Mouse (Mus musculus): ENCODE measurements around the gene Golga1. TPM values are rescaled to one million over a fixed set of nuclear protein-coding genes. Genes with fewer than 3 reads are reported as not detected.

Gene Golga1
- polyA plus RNA-seq, 1 experiment: 129 TPM

- H3K27ac ChIP-seq (ENCODE audit: insufficient read depth, low read depth, low read length): no peak overlapping the region
- H3K4me1 ChIP-seq (ENCODE audit: control insufficient read depth, insufficient read depth, low read length): no peaks in the 10 kb centered on the region; the same call in 1 of the 2 replicates
- no peak overlapping the region for H3K4me3 ChIP-seq (ENCODE audit: insufficient read depth, low read depth, low read length)
- TF ChIP-seq CTCF (IDR thresholded peaks at IDR 0.05; ENCODE audit: insufficient read depth, low read depth, low read length) (no peak), POLR2A (IDR thresholded peaks at IDR 0.05; ENCODE audit: insufficient read depth, low read depth, low read length) (no peak)
- 87% methylated on average over 6 of the region's 6 CpGs for WGBS
These were observed 77.4 kb downstream of the Golga1 start for GRCm38 (mm10) chr2:38987803-38988510.

GRCm38 (mm10) chr2:38987371-38987770, 78.0 kb downstream of the Golga1 start:
- Histone ChIP-seq H3K4me3 (ENCODE audit: insufficient read depth, low read depth, low read length) (no peak overlapping the region), H3K4me1 (ENCODE audit: control insufficient read depth, insufficient read depth, low read length) (no peaks in the 10 kb centered on the region; the same call in 1 of the 2 replicates), H3K27ac (ENCODE audit: insufficient read depth, low read depth, low read length) (no peak overlapping the region)
- no peak for TF ChIP-seq POLR2A (IDR thresholded peaks at IDR 0.05; ENCODE audit: insufficient read depth, low read depth, low read length)
- no peak for TF ChIP-seq CTCF (IDR thresholded peaks at IDR 0.05; ENCODE audit: insufficient read depth, low read depth, low read length)
- 52% methylated on average over 1 of the region's 1 CpGs for WGBS

GRCm38 (mm10) chr2:38986580-38986979, 78.8 kb downstream of the Golga1 start:
- Histone ChIP-seq H3K27ac (ENCODE audit: insufficient read depth, low read depth, low read length) (no peak overlapping the region), H3K4me3 (ENCODE audit: insufficient read depth, low read depth, low read length) (no peak overlapping the region), H3K4me1 (ENCODE audit: control insufficient read depth, insufficient read depth, low read length) (no peaks in the 10 kb centered on the region; the same call in 1 of the 2 replicates)
- 42% methylated on average over 3 of the region's 3 CpGs for WGBS
- TF ChIP-seq CTCF (IDR thresholded peaks at IDR 0.05; ENCODE audit: insufficient read depth, low read depth, low read length) (no peak), POLR2A (IDR thresholded peaks at IDR 0.05; ENCODE audit: insufficient read depth, low read depth, low read length) (no peak)

DNA sequence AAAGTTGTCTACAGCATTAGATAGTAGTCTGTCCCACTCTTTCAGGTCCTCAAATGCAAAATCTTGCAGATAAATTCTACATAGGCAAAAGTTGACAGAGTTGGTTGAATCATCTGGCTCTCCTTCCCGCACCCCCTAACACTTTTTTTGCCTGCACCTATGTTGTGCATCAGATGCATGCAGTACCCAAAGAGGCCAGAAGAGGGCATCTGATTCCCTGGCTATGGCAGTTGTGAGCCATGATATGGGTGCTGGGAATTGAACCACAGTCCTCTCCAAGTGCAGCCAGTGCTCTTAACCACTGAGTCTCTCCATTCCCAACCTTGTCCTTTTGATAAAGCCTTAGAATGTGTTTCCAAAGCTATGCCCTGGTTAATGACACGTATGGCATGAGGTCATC, 81.9 kb downstream of the Golga1 start:
- H3K27ac ChIP-seq (ENCODE audit: insufficient read depth, low read depth, low read length): no peak overlapping the region
- no peaks in the 10 kb centered on the region; the same call in 1 of the 2 replicates for H3K4me1 ChIP-seq (ENCODE audit: control insufficient read depth, insufficient read depth, low read length)
- 100% methylated on average over 2 of the region's 2 CpGs for WGBS
- no peak overlapping the region for H3K4me3 ChIP-seq (ENCODE audit: insufficient read depth, low read depth, low read length)
- TF ChIP-seq CTCF (IDR thresholded peaks at IDR 0.05; ENCODE audit: insufficient read depth, low read depth, low read length) (no peak), POLR2A (IDR thresholded peaks at IDR 0.05; ENCODE audit: insufficient read depth, low read depth, low read length) (no peak)

- Histone ChIP-seq H3K27ac (ENCODE audit: insufficient read depth, low read depth, low read length) (no peak overlapping the region), H3K4me1 (ENCODE audit: control insufficient read depth, insufficient read depth, low read length) (0 out of 2 replicates have a peak, but pooled peaks cover 3% of the 10 kb centered on the region), H3K4me3 (ENCODE audit: insufficient read depth, low read depth, low read length) (no peak overlapping the region)
- TF ChIP-seq CTCF (IDR thresholded peaks at IDR 0.05; ENCODE audit: insufficient read depth, low read depth, low read length) (no peak), POLR2A (IDR thresholded peaks at IDR 0.05; ENCODE audit: insufficient read depth, low read depth, low read length) (no peak)
- WGBS: 52% methylated on average over 4 of the region's 4 CpGs
These were observed 87.5 kb downstream of the Golga1 start for GRCm38 (mm10) chr2:38977837-38978236.

DNA sequence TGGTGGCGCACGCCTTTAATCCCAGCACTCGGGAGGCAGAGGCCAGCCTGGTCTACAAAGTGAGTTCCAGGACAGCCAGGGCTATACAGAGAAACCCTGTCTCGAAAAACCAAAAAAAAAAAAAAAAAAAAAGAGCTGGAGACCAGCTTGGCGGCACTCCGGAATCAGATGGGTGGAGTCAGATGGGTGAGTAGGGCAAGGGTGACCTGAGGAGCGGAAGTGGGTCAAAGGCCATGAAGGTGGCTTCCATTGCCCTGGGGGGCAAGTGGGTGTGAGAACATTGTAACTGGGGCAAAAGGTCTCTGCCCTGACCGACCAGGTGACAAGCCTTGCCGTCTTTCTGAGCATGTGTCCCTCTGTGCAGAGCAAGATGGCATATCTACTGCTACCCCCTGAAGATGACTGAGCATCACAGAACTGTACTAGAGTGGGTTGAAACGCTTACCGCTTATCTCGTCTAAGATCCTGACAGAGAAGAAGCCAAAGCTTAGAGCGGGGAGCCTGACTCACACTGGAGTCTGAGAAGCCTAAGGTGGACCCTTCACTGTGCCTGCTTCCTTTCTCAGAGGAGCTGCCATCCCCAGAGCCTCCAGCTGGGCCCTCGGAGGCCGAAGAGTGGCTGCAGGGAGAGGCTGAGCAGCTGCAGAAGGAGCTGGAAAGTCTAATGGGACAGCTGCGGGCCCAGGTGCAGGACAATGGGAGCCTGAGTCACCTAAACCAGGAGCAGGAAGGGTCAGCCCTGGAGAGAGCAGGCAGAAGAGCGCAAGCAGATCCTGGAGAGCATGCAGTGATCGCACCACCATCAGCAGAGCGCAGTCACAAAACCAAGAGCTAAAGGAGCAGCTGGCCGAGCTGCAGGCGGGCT, 89.2 kb downstream of the Golga1 start:
- 0 out of 2 replicates have a peak, but pooled peaks cover 3% of the 10 kb centered on the region for H3K4me1 ChIP-seq (ENCODE audit: control insufficient read depth, insufficient read depth, low read length)
- no peak overlapping the region for H3K4me3 ChIP-seq (ENCODE audit: insufficient read depth, low read depth, low read length)
- TF ChIP-seq POLR2A (IDR thresholded peaks at IDR 0.05; ENCODE audit: insufficient read depth, low read depth, low read length) (no peak), CTCF (IDR thresholded peaks at IDR 0.05; ENCODE audit: insufficient read depth, low read depth, low read length) (no peak)
- WGBS: 89% methylated on average over 21 of the region's 21 CpGs
- H3K27ac ChIP-seq (ENCODE audit: insufficient read depth, low read depth, low read length): no peak overlapping the region

DNA sequence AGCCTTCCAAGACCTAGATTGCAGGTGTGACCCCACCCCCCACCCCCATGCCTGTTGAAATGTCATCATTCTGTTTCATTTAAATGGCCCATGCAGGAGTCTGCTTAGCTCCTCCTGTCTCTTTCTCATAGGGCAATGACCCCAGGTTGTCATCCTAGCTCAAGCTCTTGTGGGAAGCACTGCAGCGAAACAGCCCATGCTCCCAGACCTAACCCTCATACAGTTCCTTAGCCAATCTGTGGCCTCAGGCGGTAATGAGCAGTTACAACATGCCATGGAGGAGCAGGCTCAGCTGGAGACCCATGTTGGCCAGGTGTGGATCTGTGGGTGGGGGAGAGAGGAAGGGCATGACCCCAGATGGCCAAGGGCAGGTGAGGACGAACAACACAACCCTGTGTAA, 90.2 kb downstream of the Golga1 start:
- TF ChIP-seq POLR2A (IDR thresholded peaks at IDR 0.05; ENCODE audit: insufficient read depth, low read depth, low read length): no peak
- 90% methylated on average over 3 of the region's 3 CpGs for WGBS
- Histone ChIP-seq H3K4me1 (ENCODE audit: control insufficient read depth, insufficient read depth, low read length) (0 out of 2 replicates have a peak, but pooled peaks cover 3% of the 10 kb centered on the region), H3K4me3 (ENCODE audit: insufficient read depth, low read depth, low read length) (no peak overlapping the region), H3K27ac (ENCODE audit: insufficient read depth, low read depth, low read length) (no peak overlapping the region)

GRCm38 (mm10) chr2:38974171-38974570, 91.2 kb downstream of the Golga1 start:
- Histone ChIP-seq H3K27ac (ENCODE audit: insufficient read depth, low read depth, low read length) (no peak overlapping the region), H3K4me3 (ENCODE audit: insufficient read depth, low read depth, low read length) (no peak overlapping the region), H3K4me1 (ENCODE audit: control insufficient read depth, insufficient read depth, low read length) (0 out of 2 replicates have a peak, but pooled peaks cover 3% of the 10 kb centered on the region)
- 50% methylated on average over 2 of the region's 2 CpGs for WGBS
- TF ChIP-seq POLR2A (IDR thresholded peaks at IDR 0.05; ENCODE audit: insufficient read depth, low read depth, low read length): no peak
- no peak for TF ChIP-seq CTCF (IDR thresholded peaks at IDR 0.05; ENCODE audit: insufficient read depth, low read depth, low read length)

- Histone ChIP-seq H3K4me1 (ENCODE audit: control insufficient read depth, insufficient read depth, low read length) (0 out of 2 replicates have a peak, but pooled peaks cover 3% of the 10 kb centered on the region), H3K27ac (ENCODE audit: insufficient read depth, low read depth, low read length) (no peak overlapping the region), H3K4me3 (ENCODE audit: insufficient read depth, low read depth, low read length) (no peak overlapping the region)
- 76% methylated on average over 7 of the region's 7 CpGs for WGBS
- no peak for TF ChIP-seq CTCF (IDR thresholded peaks at IDR 0.05; ENCODE audit: insufficient read depth, low read depth, low read length)
- no peak for TF ChIP-seq POLR2A (IDR thresholded peaks at IDR 0.05; ENCODE audit: insufficient read depth, low read depth, low read length)
These were observed 91.6 kb downstream of the Golga1 start for GRCm38 (mm10) chr2:38973701-38974100.
